ENCODE assay signal across 32 mouse cellular contexts in the genomic region with DNA sequence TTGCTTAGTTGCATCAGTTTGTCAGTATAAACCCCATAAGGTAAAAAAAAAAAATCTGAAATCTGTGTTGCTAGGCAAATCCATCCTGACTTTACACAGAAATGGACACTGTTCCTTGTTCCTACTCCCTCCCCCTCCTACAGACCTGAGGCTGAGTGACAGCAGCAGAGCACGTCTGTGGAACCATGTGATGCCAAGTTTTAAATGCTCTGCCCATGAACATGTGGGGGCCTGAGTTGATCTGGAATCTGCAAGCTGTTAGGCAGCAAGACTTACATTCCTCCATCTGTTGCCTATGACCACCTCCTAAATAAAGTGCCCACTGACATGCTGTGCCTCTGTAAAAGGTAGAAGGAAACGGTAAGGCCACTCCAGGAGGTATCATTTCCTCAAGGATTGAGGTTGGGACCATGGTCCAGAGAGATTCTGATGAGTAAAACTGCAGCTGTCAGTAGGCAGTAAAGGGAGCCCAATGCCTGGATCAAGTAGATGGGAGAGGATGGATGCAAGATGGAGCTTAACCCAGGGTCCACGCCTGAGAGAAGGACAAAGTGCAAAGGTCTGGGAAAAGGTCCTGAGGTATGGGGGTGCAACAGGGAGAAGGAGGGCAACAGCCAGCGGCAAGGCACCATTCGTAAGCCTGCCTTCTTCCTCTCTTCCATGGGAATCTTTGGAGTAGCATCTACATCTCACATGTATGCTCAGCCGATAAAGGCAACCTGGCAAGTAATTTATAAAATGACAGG.
DNase-seq lines count a peak whose midpoint lies in the region; ATAC-seq and TF ChIP-seq lines count a peak whose summit lies in the region.
"Had no signal": no experiment of that assay in that cellular context is flagged by ENCODE, and none has a peak within 500 bp of the region (broad histone marks: within the 10 kb centered on the region; RNA-seq: fewer than 3 reads in every experiment).

No protein-coding gene starts in this region.

- H3K4me3 ChIP-seq in hindbrain, embryonic 16.5 days (ENCODE audit: low read length), result no peak overlapping the region
- H3K4me3 ChIP-seq in hindbrain, embryonic 14.5 days (replicated peaks; ENCODE audit: low read length), result no peak overlapping the region
- H3K4me3 ChIP-seq in limb, embryonic 11.5 days (ENCODE audit: low read depth, low read length), result no peak overlapping the region
- H3K4me3 ChIP-seq in limb, embryonic 14.5 days (replicated peaks; ENCODE audit: low read length), result no peak overlapping the region
- H3K4me3 ChIP-seq: embryonic facial prominence, embryonic 12.5 days; erythroblast, embryonic 14.5 days; forebrain, embryonic 13.5 days; gastrocnemius, adult 2 months; heart, embryonic 12.5 days; heart, embryonic 15.5 days; hindbrain, embryonic 12.5 days had no signal

- no peaks in the 10 kb centered on the region for H3K9me3 ChIP-seq in hindbrain, embryonic 16.5 days (ENCODE audit: control insufficient read depth, low read length)
- H3K9me3 ChIP-seq in hindbrain, embryonic 14.5 days (ENCODE audit: control insufficient read depth, low read length), result no peaks in the 10 kb centered on the region
- no peaks in the 10 kb centered on the region for H3K9me3 ChIP-seq in limb, embryonic 11.5 days (ENCODE audit: control insufficient read depth, low read length)
- no peaks in the 10 kb centered on the region for H3K9me3 ChIP-seq in limb, embryonic 14.5 days (ENCODE audit: control insufficient read depth, low read length)
- H3K9me3 ChIP-seq: embryonic facial prominence, embryonic 12.5 days; forebrain, embryonic 13.5 days; G1E; heart, embryonic 12.5 days; heart, embryonic 15.5 days; hindbrain, embryonic 12.5 days had no signal

- DNase-seq in cerebellum, postnatal 10 days, result peak; percentile 26 to 38
- DNase-seq in cerebellum, adult 11 months, result no peak
- no peak for DNase-seq in hindbrain, embryonic 14.5 days (ENCODE audit: low spot score)
- peak; percentile 34 for DNase-seq in limb, embryonic 11.5 days (ENCODE audit: low spot score)
- DNase-seq in limb, embryonic 14.5 days (ENCODE audit: low spot score), result no peak
- no peak for DNase-seq in MN1 (ENCODE audit: low spot score)
- DNase-seq in adrenal gland, postnatal 14 days, result no peak
- DNase-seq: adrenal gland, adult 2 months; adrenal gland, postnatal 25 days; B cell, adult 2 months; cerebellum, adult 18-20 months; cerebellum, adult 9-10 months; cerebellum, postnatal 25 days; gastrocnemius, adult 2 months; gastrocnemius, postnatal 14 days; heart, adult 18-20 months; heart, postnatal 10 days; heart, postnatal 36 days; kidney, adult 18-20 months had no signal

- no peak overlapping the region for H3K4me2 ChIP-seq in hindbrain, embryonic 16.5 days (ENCODE audit: low read length)
- no peak overlapping the region for H3K4me2 ChIP-seq in hindbrain, embryonic 14.5 days (replicated peaks)
- no peak overlapping the region for H3K4me2 ChIP-seq in limb, embryonic 11.5 days (ENCODE audit: low read depth, severe bottlenecking)
- no peak overlapping the region for H3K4me2 ChIP-seq in limb, embryonic 14.5 days (replicated peaks; ENCODE audit: low read depth, low read length, severe bottlenecking)
- H3K4me2 ChIP-seq: embryonic facial prominence, embryonic 12.5 days; forebrain, embryonic 13.5 days; heart, embryonic 12.5 days; heart, embryonic 15.5 days; hindbrain, embryonic 12.5 days had no signal

- H3K27ac ChIP-seq in hindbrain, embryonic 16.5 days (ENCODE audit: low read depth, low read length), result no peak overlapping the region
- no peak overlapping the region for H3K27ac ChIP-seq in hindbrain, embryonic 14.5 days
- H3K27ac ChIP-seq in limb, embryonic 11.5 days (replicated peaks; ENCODE audit: low read depth, low read length), result 0 out of 2 replicates have a peak overlapping the region, but pooled peaks have one; percentile 8
- 0 out of 2 replicates have a peak overlapping the region, but pooled peaks have one; percentile 7 for H3K27ac ChIP-seq in limb, embryonic 14.5 days (replicated peaks; ENCODE audit: low read depth, low read length)
- H3K27ac ChIP-seq: embryonic facial prominence, embryonic 12.5 days; forebrain, embryonic 13.5 days; gastrocnemius, adult 2 months; heart, embryonic 15.5 days; hindbrain, embryonic 12.5 days; hindbrain, postnatal 0 days had no signal

- no peaks in the 10 kb centered on the region for H3K4me1 ChIP-seq in hindbrain, embryonic 16.5 days (ENCODE audit: control insufficient read depth, insufficient read depth, low read depth, low read length)
- 0 out of 2 replicates have a peak, but pooled peaks cover 4% of the 10 kb centered on the region for H3K4me1 ChIP-seq in hindbrain, embryonic 14.5 days (replicated peaks; ENCODE audit: control insufficient read depth, insufficient read depth, low read length)
- peaks cover 15% of the 10 kb centered on the region for H3K4me1 ChIP-seq in limb, embryonic 11.5 days (ENCODE audit: control insufficient read depth, insufficient read depth, low read length)
- peaks cover 16% of the 10 kb centered on the region for H3K4me1 ChIP-seq in limb, embryonic 14.5 days (ENCODE audit: control insufficient read depth, insufficient read depth, low read length)
- H3K4me1 ChIP-seq: heart, embryonic 15.5 days; hindbrain, embryonic 12.5 days had no signal

- no peak for TF ChIP-seq POLR2A in limb, embryonic 14.5 days (IDR thresholded peaks at IDR 0.05; ENCODE audit: borderline replicate concordance, extremely low read depth, insufficient read depth, insufficient read length)

- H3K36me3 ChIP-seq in hindbrain, embryonic 16.5 days (ENCODE audit: control insufficient read depth, insufficient read depth, low read length), result no peaks in the 10 kb centered on the region
- no peaks in the 10 kb centered on the region for H3K36me3 ChIP-seq in hindbrain, embryonic 14.5 days (replicated peaks; ENCODE audit: control insufficient read depth, insufficient read depth)
- H3K36me3 ChIP-seq in limb, embryonic 11.5 days (ENCODE audit: control insufficient read depth, insufficient read depth, low read length), result no peaks in the 10 kb centered on the region
- H3K36me3 ChIP-seq in limb, embryonic 14.5 days (ENCODE audit: control insufficient read depth, insufficient read depth, low read length), result no peaks in the 10 kb centered on the region
- H3K36me3 ChIP-seq: embryonic facial prominence, embryonic 12.5 days; G1E; heart, embryonic 12.5 days; heart, embryonic 15.5 days; hindbrain, embryonic 12.5 days had no signal

- no peak overlapping the region for H3K9ac ChIP-seq in hindbrain, embryonic 16.5 days (ENCODE audit: low read depth, low read length)
- H3K9ac ChIP-seq in hindbrain, embryonic 14.5 days, result no peak overlapping the region
- no peak overlapping the region for H3K9ac ChIP-seq in limb, embryonic 11.5 days (ENCODE audit: low read length)
- H3K9ac ChIP-seq in limb, embryonic 14.5 days (ENCODE audit: low read depth, low read length, severe bottlenecking), result no peak overlapping the region
- H3K9ac ChIP-seq: embryonic facial prominence, embryonic 12.5 days; forebrain, embryonic 13.5 days; heart, embryonic 12.5 days; heart, embryonic 15.5 days; hindbrain, embryonic 12.5 days had no signal

- WGBS in hindbrain, embryonic 16.5 days, result 70% methylated on average over 6 of the region's 6 CpGs
- WGBS in hindbrain, embryonic 14.5 days, result 69% methylated on average over 6 of the region's 6 CpGs
- WGBS in limb, embryonic 11.5 days, result 51% methylated on average over 6 of the region's 6 CpGs
- 50% methylated on average over 6 of the region's 6 CpGs for WGBS in limb, embryonic 14.5 days

- no peaks in the 10 kb centered on the region for H3K27me3 ChIP-seq in hindbrain, embryonic 16.5 days (replicated peaks; ENCODE audit: control insufficient read depth, insufficient read depth, low read length)
- no peaks in the 10 kb centered on the region for H3K27me3 ChIP-seq in hindbrain, embryonic 14.5 days (ENCODE audit: control insufficient read depth, insufficient read depth, low read length)
- H3K27me3 ChIP-seq in limb, embryonic 11.5 days (ENCODE audit: control insufficient read depth, insufficient read depth, low read length), result no peaks in the 10 kb centered on the region
- 0 out of 2 replicates have a peak, but pooled peaks cover 4% of the 10 kb centered on the region for H3K27me3 ChIP-seq in limb, embryonic 14.5 days (ENCODE audit: control insufficient read depth, insufficient read depth, low read length)
- H3K27me3 ChIP-seq: CH12.LX; embryonic facial prominence, embryonic 12.5 days; forebrain, embryonic 13.5 days; heart, embryonic 12.5 days; heart, embryonic 15.5 days; hindbrain, embryonic 12.5 days had no signal

- ATAC-seq in hindbrain, embryonic 16.5 days, result peak; percentile 40; the same call in 1 of the 2 replicates
- no peak for ATAC-seq in hindbrain, embryonic 14.5 days (ENCODE audit: low FRiP score)
- no peak for ATAC-seq in limb, embryonic 11.5 days (ENCODE audit: insufficient number of reproducible peaks, low FRiP score, low TSS enrichment, low read depth)
- ATAC-seq in limb, embryonic 14.5 days (ENCODE audit: low FRiP score, low read depth), result peak; percentile 63; the same call in 1 of the 2 replicates
- ATAC-seq: forebrain, embryonic 13.5 days; forebrain, embryonic 16.5 days; hindbrain, postnatal 0 days; inflammation-experienced regulatory T-cells, adult 6 months; intestine, embryonic 16.5 days had no signal

Comparison
In these comparisons a context has a peak if more than half of its experiments do, and no peak if none do; other contexts are left out.
1. DNase-seq: peak in cerebellum, postnatal 10 days (2 of 2) and limb, embryonic 11.5 days (single experiment); none in cerebellum, adult 11 months (single experiment), hindbrain, embryonic 14.5 days (single experiment), limb, embryonic 14.5 days (single experiment), MN1 (single experiment) and adrenal gland, postnatal 14 days (single experiment).
2. ATAC-seq: peak in hindbrain, embryonic 16.5 days (single experiment) and limb, embryonic 14.5 days (single experiment); none in hindbrain, embryonic 14.5 days (single experiment) and limb, embryonic 11.5 days (single experiment).
3. H3K27ac ChIP-seq: peak in limb, embryonic 11.5 days (single experiment) and limb, embryonic 14.5 days (single experiment); none in hindbrain, embryonic 16.5 days (single experiment) and hindbrain, embryonic 14.5 days (single experiment).